Mouse (Mus musculus) bone marrow, adult 2 months (tissue): ENCODE data around the gene Acadm. TPM values are rescaled to one million over a fixed set of nuclear protein-coding genes. Genes with fewer than 3 reads are reported as not detected.

ENCODE experiments used
- H3K27ac ChIP-seq: fragments of 200-500 bp; 2 replicates; pipeline ENCODE4 v1.5.1; 2012; ENCODE audit warnings: low read depth, mild to moderate bottlenecking, control low read depth, inconsistent platforms, low read length; ENCODE audit not compliant: control insufficient read depth, poor library complexity, insufficient read depth
- H3K4me1 ChIP-seq: fragments of 200-500 bp; 2 replicates; pipeline ENCODE4 v1.6.1; 2011; ENCODE audit warnings: low read length; ENCODE audit not compliant: control insufficient read depth, insufficient read depth
- H3K4me3 ChIP-seq: fragments of 200-500 bp; replicated peaks from 2 replicates; pipeline ENCODE3; 2011; ENCODE audit warnings: mild to moderate bottlenecking, low read depth, low read length, control low read depth; ENCODE audit not compliant: control insufficient read depth
- CTCF ChIP-seq: fragments of 200-500 bp; IDR thresholded peaks from 2 replicates; pipeline ENCODE4 v1.5.1; 2011; ENCODE audit warnings: low read length, control low read depth; ENCODE audit not compliant: control insufficient read depth, insufficient read depth
- POLR2A ChIP-seq: fragments of 200-500 bp; IDR thresholded peaks from 2 replicates; pipeline ENCODE4 v1.6.1; 2011; ENCODE audit warnings: low read depth, mild to moderate bottlenecking, control low read depth, low read length, borderline replicate concordance; ENCODE audit not compliant: control insufficient read depth
- WGBS: fragments of 180-500 bp; shearing (Covaris S2); methylation state at CpG from one replicate; pipeline ENCODE4 v1.1.7; 2018; 5-methylcytosine and 5-hydroxymethylcytosine counted together
- polyA plus RNA-seq: library from polyadenylated mRNA; stranded (reverse); fragments of >200 nt; gene quantifications from 2 replicates; pipeline ENCODE4 v1.2.4, GENCODE M21; 2011; ENCODE audit warnings: low replicate concordance; ENCODE audit not compliant: missing spikeins, insufficient read depth, insufficient read length

Gene Acadm
- polyA plus RNA-seq, 1 experiment: 65.8 TPM

DNA sequence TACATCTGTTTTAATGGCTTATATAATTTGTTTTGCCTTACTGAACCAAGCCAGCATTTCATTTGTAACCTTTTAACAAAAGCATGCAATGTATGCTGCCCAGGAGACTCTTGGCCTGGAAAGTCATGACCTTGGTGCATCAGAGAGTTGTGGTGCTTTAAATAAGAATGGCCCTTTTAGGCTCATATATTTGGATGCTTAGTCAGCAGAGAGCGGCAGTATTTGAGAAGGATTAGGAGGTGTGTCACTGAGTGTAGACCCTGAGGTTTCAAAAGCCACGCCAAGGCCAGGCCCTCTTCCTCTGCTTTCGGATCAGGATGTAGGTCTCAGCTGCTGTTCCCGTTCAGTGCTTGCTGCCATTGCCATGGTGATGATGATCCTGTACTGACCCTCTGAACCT is 25.0 kb upstream of the Acadm start:
- no peak overlapping the region for H3K4me3 ChIP-seq
- H3K4me1 ChIP-seq: no peaks in the 10 kb centered on the region
- no peak overlapping the region for H3K27ac ChIP-seq
- WGBS: 78% methylated on average over 4 of the region's 4 CpGs
- TF ChIP-seq POLR2A: no peak
- TF ChIP-seq CTCF: no peak

DNA sequence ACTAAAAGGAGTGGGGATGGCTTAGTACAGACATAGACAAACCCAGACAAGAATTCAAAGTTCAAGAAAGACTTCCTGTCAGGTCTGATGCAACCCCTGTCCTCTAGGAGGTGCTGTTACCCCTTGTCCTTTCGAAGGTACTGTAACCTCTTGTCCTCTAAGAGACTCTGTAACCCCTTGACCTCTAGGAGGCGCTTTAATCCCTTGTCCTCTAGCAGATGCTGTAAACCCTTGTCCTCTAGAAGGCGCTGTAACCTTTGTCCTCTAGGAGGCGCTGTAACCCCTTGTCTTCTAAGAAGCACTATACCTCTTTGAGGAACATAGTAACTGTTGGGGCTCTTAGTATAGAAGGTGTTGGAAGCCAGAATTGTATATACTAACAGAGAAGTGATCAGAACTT is 24.1 kb upstream of the Acadm start:
- no peak overlapping the region for H3K4me3 ChIP-seq
- H3K27ac ChIP-seq: no peak overlapping the region
- H3K4me1 ChIP-seq: no peaks in the 10 kb centered on the region
- TF ChIP-seq POLR2A (no peak), CTCF (no peak)
- 58% methylated on average over 4 of the region's 4 CpGs for WGBS

DNA sequence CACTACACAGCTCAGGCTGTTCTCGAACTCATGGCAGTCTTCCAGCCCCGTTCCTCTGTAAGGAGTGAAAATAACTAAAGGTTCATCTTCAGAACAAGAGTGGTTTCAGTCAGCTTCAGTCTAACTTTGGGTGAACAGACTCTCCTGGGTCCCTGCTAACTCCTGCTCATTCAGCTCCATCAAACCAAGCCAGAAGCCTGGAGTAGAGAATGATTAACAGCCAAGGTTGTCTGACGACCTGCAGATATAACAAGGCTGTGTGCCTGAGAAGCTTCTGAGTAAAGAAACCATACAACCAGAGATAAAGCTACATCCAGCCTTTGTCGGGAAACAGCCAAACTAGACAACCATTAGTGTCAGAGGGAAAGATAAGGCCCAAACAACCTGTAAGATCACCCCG is 23.0 kb upstream of the Acadm start:
- H3K27ac ChIP-seq: no peak overlapping the region
- no peak for TF ChIP-seq POLR2A
- no peak for TF ChIP-seq CTCF
- WGBS: 75% methylated on average over 5 of the region's 5 CpGs
- H3K4me3 ChIP-seq: no peak overlapping the region
- H3K4me1 ChIP-seq: no peaks in the 10 kb centered on the region

- Histone ChIP-seq H3K27ac (no peak overlapping the region), H3K4me1 (no peaks in the 10 kb centered on the region), H3K4me3 (no peak overlapping the region)
- TF ChIP-seq POLR2A (no peak), CTCF (peak; percentile 64; the same call in 1 of the 2 replicates)
- 63% methylated on average over 6 of the region's 6 CpGs for WGBS
Observed at GRCm38 (mm10) chr3:153961632-153962389, 17.4 kb upstream of the Acadm start.

DNA sequence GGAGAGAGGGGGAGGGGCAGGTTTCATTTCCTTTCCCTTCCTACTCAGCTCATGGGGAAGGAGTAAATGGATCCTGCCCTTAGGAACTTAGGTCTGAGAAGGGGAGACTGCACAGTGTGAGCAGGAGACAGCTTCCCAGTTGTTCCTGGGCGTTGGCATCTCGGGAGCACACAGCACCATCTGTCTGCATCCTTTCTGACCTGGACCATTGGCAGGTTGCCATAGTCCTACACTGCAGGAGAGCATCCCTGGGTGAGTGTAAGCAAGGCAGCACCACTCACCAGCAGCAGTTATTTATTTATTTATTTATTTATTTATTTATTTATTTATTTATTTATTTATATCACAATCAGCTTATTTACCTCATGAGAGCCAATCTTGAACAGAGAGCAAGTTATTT is 16.5 kb upstream of the Acadm start:
- WGBS: 94% methylated on average over 2 of the region's 2 CpGs
- no peak overlapping the region for H3K4me3 ChIP-seq
- TF ChIP-seq POLR2A (no peak), CTCF (no peak)
- H3K4me1 ChIP-seq: no peaks in the 10 kb centered on the region
- H3K27ac ChIP-seq: no peak overlapping the region

GRCm38 (mm10) chr3:153959731-153960207 is 15.3 kb upstream of the Acadm start:
- 86% methylated on average over 9 of the region's 9 CpGs for whole genome bisulfite sequencing
- Histone ChIP-seq H3K27ac (no peak overlapping the region), H3K4me1 (no peaks in the 10 kb centered on the region), H3K4me3 (no peak overlapping the region)
- no peak for TF ChIP-seq CTCF
- no peak for TF ChIP-seq POLR2A

DNA sequence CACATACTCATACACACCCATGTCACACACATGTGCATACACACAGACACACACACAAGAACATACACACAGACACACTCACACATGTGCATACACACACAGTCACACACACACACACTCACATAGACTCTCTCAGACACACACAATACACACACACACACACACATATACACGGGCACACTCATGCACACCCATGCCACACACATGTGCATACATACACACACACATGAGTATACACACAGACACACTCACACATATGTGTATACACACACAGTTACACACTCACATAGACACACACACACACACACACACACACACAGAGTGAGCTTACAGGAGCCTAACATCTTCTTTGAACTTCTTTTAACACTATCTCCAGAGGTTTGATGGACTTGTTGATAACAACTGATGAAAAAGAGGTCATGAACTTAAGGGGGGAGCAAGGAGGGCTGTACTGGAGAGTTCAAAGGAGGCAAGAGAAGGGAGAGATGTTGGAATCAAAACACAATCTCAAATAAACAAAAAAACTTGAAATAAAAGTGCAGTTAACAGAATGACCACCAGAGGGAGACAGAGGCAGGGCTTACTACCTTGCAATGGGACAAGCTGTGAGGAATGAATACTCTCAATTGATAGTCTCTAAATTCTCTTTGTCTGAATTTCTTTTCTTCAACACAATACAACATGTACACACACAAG is 14.8 kb upstream of the Acadm start:
- Histone ChIP-seq H3K27ac (no peak overlapping the region), H3K4me1 (no peaks in the 10 kb centered on the region), H3K4me3 (no peak overlapping the region)
- 80% methylated on average over 1 of the region's 1 CpGs for WGBS
- TF ChIP-seq POLR2A (no peak), CTCF (peak; percentile 15; the same call in 1 of the 2 replicates)

DNA sequence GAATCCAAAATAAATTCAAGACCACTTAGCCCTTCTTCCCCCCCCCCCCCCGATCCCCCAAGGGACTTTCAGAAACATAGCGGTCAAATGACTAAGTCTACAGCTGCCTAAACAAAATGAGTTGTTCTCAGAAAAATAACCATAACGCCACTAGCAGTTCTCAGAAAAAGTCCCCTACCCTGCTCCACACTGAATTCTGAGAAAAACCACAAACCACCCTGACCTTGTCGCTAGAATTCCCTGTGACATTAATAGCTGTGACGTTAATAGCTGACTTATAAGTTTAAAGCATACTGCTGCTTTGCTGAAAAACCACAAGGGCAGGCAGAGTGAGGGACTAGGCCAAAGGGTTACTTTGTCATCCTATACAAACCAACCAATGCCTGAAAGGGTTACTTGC is 13.5 kb upstream of the Acadm start:
- TF ChIP-seq POLR2A (no peak), CTCF (no peak)
- 46% methylated on average over 5 of the region's 5 CpGs for WGBS
- Histone ChIP-seq H3K27ac (no peak overlapping the region), H3K4me1 (no peaks in the 10 kb centered on the region), H3K4me3 (no peak overlapping the region)
